8 mouse cellular contexts compared by ENCODE assay signal in genomic region chrX:71663374-71663773, GRCm38 (mm10). TPM values are rescaled to one million over a fixed set of nuclear protein-coding genes. Genes with fewer than 3 reads are reported as not detected.
DNase-seq lines count a peak whose midpoint lies in the region; ATAC-seq and TF ChIP-seq lines count a peak whose summit lies in the region.

Gene Gpr50 (plus strand): TSS chrX:71663667.

- intact Hi-C loops in left cerebral cortex, adult 2 months (cut with DNase I): no loop called here
- intact Hi-C loops in gastrocnemius, postnatal 36 days (cut with DNase I): loop anchor here (10.0 kb wide), 1 partner anchor 1151 kb away; no protein-coding TSS in a partner anchor

- H3K27ac ChIP-seq in left cerebral cortex, adult 2 months: no peak within 1 kb of the TSS
- no peak within 1 kb of the TSS for H3K27ac ChIP-seq in embryonic facial prominence, embryonic 13.5 days
- no peak within 1 kb of the TSS for H3K27ac ChIP-seq in limb, embryonic 11.5 days (replicated peaks; ENCODE audit: low read depth, low read length)
- no peak within 1 kb of the TSS for H3K27ac ChIP-seq in olfactory bulb, adult 2 months (ENCODE audit: insufficient read depth, low read depth, low read length)

- peaks cover 6% of the 10 kb centered on the region for H3K9me3 ChIP-seq in embryonic facial prominence, embryonic 13.5 days
- H3K9me3 ChIP-seq in limb, embryonic 11.5 days (ENCODE audit: control insufficient read depth, low read length): peaks cover 3% of the 10 kb centered on the region; the same call in 1 of the 2 replicates

- H3K4me1 ChIP-seq in embryonic facial prominence, embryonic 13.5 days: no peaks in the 10 kb centered on the region
- no peaks in the 10 kb centered on the region for H3K4me1 ChIP-seq in limb, embryonic 11.5 days (ENCODE audit: control insufficient read depth, insufficient read depth, low read length)
- peaks cover 8% of the 10 kb centered on the region for H3K4me1 ChIP-seq in olfactory bulb, adult 2 months (ENCODE audit: control insufficient read depth, insufficient read depth, low read length)

- peak within 1 kb of the TSS; percentile 54 for H3K9ac ChIP-seq in embryonic facial prominence, embryonic 13.5 days
- H3K9ac ChIP-seq in limb, embryonic 11.5 days (ENCODE audit: low read length): no peak within 1 kb of the TSS

- no peak for TF ChIP-seq POLR2A in olfactory bulb, adult 2 months (IDR thresholded peaks at IDR 0.05; ENCODE audit: insufficient read depth, low read depth, low read length)

- no peaks in the 10 kb centered on the region for H3K36me3 ChIP-seq in embryonic facial prominence, embryonic 13.5 days
- no peaks in the 10 kb centered on the region for H3K36me3 ChIP-seq in limb, embryonic 11.5 days (ENCODE audit: control insufficient read depth, insufficient read depth, low read length)

- no peak for TF ChIP-seq CTCF in left cerebral cortex, adult 2 months (IDR thresholded peaks at IDR 0.05)
- no peak for TF ChIP-seq CTCF in olfactory bulb, adult 2 months (IDR thresholded peaks at IDR 0.05; ENCODE audit: insufficient read depth, low read depth, low read length)

- H3K4me2 ChIP-seq in embryonic facial prominence, embryonic 13.5 days: peak within 1 kb of the TSS; percentile 73
- H3K4me2 ChIP-seq in limb, embryonic 11.5 days (ENCODE audit: low read depth, severe bottlenecking): peak within 1 kb of the TSS; percentile 53

- WGBS in embryonic facial prominence, embryonic 13.5 days: 41% methylated on average over 9 of the region's 9 CpGs
- WGBS in limb, embryonic 11.5 days: 28% methylated on average over 8 of the region's 9 CpGs
- WGBS in olfactory bulb, adult 2 months: 41% methylated on average over 9 of the region's 9 CpGs

- peak within 1 kb of the TSS; percentile 9; the same call in 1 of the 2 replicates for H3K4me3 ChIP-seq in left cerebral cortex, adult 2 months
- H3K4me3 ChIP-seq in embryonic facial prominence, embryonic 13.5 days: peak within 1 kb of the TSS; percentile 47
- peak within 1 kb of the TSS; percentile 29 for H3K4me3 ChIP-seq in limb, embryonic 11.5 days (ENCODE audit: low read depth, low read length)
- peak within 1 kb of the TSS; percentile 41 for H3K4me3 ChIP-seq in olfactory bulb, adult 2 months (ENCODE audit: insufficient read depth, low read depth, low read length)

- 0 out of 2 replicates have a peak, but pooled peaks have one; percentile 32 for ATAC-seq in embryonic facial prominence, embryonic 13.5 days (ENCODE audit: insufficient number of reproducible peaks, insufficient read depth, low FRiP score, low TSS enrichment, low read depth)
- ATAC-seq in limb, embryonic 11.5 days (ENCODE audit: insufficient number of reproducible peaks, low FRiP score, low TSS enrichment, low read depth): peak; percentile 54; the same call in 1 of the 2 replicates
- ATAC-seq in cerebellum, adult (ENCODE audit: insufficient number of reproducible peaks, low FRiP score, low TSS enrichment): no peak

- no peak for DNase-seq in left cerebral cortex, adult 2 months (ENCODE audit: extremely low spot score in 1 of 2, low spot score in 2 of 2)
- DNase-seq in left cerebral cortex, adult 18-20 months (ENCODE audit: low spot score in 2 of 2): no peak
- DNase-seq in limb, embryonic 11.5 days (ENCODE audit: low spot score): peak; percentile 40
- no peak for DNase-seq in gastrocnemius, postnatal 4 days (ENCODE audit: low spot score in 2 of 2)
- no peak for DNase-seq in gastrocnemius, postnatal 36 days

- peaks cover 97% of the 10 kb centered on the region for H3K27me3 ChIP-seq in embryonic facial prominence, embryonic 13.5 days
- peaks cover 56% of the 10 kb centered on the region for H3K27me3 ChIP-seq in limb, embryonic 11.5 days (ENCODE audit: control insufficient read depth, insufficient read depth, low read length)

RNA-seq across cellular contexts. Expression of gene Gpr50, which starts in this region (rescaled TPM):
- total RNA-seq in left cerebral cortex, adult 2 months (2021): under 1 TPM; 0.34 to 0.37 TPM
- total RNA-seq in left cerebral cortex, adult 18-20 months (2021): under 1 TPM; 0.46 to 0.49 TPM
- polyA plus RNA-seq in embryonic facial prominence, embryonic 13.5 days (2015; fragmentation: Nextera tagmentation; extraction: Ambion mirVana): 1.6 and 1.9 TPM in 2 replicates
- polyA plus RNA-seq in limb, embryonic 11.5 days (2014; fragmentation: Nextera tagmentation; extraction: Ambion mirVana): 0.17 and 0.20 TPM in 2 replicates
- polyA plus RNA-seq in olfactory bulb, adult 2 months (2012; ENCODE audit: insufficient read depth, insufficient read length, low replicate concordance, missing spikeins): not detected in 2 replicates
- total RNA-seq in gastrocnemius, postnatal 4 days (2021): 1 to 10 TPM; 3.1 to 5.8 TPM
- total RNA-seq in gastrocnemius, postnatal 36 days (2021): under 1 TPM; 0.36 to 0.44 TPM

Comparison
In these comparisons a context has a peak if more than half of its experiments do, and no peak if none do; other contexts are left out.
1. Peak in DNase-seq, ATAC-seq, H3K4me3 ChIP-seq and H3K4me2 ChIP-seq in limb, embryonic 11.5 days; RNA of the gene not detected or under 1 TPM.